Mouse (Mus musculus) heart, adult 8-10 months (tissue): Measurements from ENCODE around the gene Zfp180. TPM values are rescaled to one million over a fixed set of nuclear protein-coding genes. Genes with fewer than 3 reads are reported as not detected.
A peak's percentile ranks its signal among the peaks of the same experiment; 100 is the strongest.
"Not testable (repeated sequence)": the region's sequence is repeated elsewhere in the genome, so short reads cannot be mapped to it uniquely, and the experiment has no call there.

ENCODE experiments used
- DNase-seq: peaks from one replicate; pipeline ENCODE4 v3.0.0; 2022; ENCODE audit warnings: low spot score
- total RNA-seq, 4 experiments: library from RNA; stranded (reverse); gene quantifications; 2 replicates each; pipeline ENCODE4 v1.2.4; 2022

Gene Zfp180
- 10 to 100 TPM; 12.7 to 16.9 (median 16.1) TPM for total RNA-seq

DNA sequence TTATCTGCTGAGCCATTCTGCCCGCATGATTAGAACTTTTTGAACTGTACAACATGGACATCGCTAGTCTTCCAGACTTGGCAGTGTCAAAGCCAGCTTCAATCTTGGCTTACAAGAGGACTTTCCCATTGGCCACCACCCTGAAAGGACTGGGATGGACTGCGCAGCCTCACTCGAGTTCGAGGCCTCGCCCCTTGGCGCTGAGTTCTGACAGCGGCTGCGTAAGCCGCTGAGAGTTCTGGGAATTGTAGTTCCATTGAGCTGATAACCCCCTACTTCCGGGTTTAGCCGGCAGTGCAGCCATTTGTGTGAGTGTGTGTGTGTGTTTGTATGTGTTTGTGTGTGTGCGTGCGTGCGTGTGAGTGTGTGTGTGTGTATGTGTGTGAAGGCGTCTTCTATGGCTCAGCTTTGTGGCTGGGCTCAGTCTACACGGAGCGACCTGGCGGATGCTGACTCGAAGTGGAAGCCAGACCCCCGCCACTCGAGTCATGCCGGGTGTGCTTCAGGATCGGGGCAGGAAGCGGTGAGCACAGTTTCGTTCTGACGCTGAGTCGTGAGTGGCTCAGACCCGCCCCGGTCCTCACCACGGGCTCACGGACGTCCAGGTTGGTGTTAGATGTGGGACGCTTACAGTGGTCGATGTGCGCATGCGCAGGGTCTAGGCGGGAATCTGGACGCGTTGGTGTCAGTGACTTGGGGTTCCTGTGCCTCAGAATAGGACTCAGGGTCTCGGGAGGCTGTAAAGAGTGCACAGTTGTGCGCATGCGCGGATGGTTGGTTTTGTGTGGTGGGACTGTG, at the start of gene Zfp180:
Gene Zfp180 (plus strand): TSS at position 291 of the 798 bp plus-strand sequence.
- DNase-seq: peak; percentile 98

DNA sequence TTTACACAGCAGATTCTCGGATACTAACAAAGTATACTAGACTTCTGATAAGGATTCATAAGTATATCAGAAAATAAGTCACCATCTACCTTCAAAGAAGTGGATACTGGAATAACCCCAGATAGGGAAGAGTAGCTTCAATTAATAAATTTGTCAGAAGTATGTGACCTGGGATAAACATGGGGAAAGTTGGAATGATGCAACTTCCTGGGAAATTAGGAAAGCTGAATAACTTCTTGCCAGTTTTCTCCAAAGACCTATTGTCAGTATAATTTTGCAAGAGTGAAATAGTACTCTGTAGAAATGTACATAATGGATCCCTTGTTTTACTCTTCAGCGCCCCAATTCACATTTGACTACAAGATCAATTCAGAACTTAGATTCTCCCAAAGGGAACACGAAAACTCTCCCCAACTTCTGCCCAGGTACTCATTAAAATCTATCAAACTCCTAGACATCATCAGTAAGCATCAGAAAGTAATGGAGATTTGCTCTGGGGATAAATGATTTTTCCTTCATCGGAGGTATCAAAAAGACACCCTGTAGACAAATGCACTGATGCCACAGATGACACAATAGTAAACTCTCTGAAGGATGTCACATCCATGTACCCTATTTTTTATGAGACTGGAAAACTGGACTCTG, 28.9 kb upstream of the Zfp180 start, which contains the start of gene Vmn1r183:
Gene Vmn1r183 (plus strand): TSS at position 595 of the 645 bp plus-strand sequence.
- DNase-seq: no peak

DNA sequence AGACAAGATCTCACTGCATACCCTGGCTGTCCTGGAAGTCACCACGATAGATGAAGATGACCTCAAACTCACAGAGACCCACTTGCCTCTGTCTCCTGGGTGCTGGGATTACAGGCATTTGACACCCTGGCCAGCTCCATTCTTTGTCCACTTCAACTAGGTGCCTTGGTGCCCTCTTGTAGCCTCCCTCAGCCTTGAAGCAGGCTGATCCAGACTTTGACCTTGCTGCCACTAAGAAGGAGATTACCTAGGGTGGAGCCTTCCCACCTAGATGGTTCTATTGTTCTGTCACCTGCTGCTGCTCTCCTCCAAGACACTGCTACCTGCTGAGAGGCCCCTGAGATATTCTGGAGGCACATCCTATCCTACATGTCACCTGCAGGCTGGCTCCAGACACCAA, 7.3 kb upstream of the Zfp180 start:
- DNase-seq: not testable (repeated sequence)

DNA sequence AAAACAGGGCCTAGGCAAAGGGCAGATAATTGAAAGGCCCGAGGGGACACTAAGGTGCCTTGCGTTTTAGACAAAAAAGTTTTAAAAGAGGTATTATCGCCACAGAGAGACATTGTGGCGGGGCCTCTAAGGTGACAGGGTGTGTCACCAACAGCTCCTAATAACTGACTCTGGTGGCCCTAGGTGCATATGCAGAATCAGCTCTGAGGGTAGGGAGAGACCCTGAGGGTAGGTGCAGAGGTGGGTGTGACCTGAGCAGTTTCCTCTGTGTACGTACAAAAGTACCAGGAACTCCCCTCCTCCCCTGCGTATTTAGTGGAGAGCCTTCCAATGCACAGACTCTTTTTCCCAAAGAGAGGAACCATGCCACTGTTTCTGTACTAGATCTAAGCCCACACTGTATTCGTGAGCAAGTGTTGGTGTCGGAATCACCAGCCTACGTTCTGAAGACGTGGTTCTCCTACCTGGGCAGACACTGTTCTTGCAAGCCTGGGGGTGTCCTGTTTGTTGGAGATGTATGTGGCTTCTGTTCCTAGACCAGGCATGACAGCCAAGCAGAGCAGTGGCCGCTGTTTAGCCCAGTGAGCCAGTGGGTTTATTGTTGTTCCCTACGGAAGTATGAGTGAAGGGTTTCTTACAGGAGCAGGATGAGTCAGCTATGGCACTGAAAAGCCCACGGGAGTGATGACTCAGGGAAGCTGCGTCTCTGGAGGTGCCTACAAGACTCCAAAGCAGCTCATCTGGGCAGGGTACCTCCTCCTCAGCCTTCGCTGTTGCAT, 922 bp downstream of the Zfp180 start:
- DNase-seq: no peak

DNA sequence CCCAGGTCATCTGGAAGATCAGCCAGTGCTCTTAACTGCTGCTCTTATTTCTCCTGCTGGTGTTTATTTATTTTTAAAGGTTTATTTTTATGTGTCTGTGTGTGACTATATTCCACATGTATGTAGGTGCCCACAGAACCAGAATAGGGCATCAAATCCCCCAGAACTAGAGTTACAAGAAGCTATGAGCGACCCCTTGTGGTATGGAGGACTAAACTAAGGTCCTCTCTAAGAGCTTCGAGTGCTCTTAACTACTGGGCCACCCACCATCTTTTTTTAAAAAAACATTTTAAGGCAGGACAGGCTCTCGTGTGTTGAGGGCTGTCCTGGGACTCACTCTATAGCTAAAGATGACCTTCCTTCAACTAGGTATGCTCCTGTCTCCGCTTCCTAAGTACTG, 5.1 kb downstream of the Zfp180 start:
- no peak for DNase-seq

DNA sequence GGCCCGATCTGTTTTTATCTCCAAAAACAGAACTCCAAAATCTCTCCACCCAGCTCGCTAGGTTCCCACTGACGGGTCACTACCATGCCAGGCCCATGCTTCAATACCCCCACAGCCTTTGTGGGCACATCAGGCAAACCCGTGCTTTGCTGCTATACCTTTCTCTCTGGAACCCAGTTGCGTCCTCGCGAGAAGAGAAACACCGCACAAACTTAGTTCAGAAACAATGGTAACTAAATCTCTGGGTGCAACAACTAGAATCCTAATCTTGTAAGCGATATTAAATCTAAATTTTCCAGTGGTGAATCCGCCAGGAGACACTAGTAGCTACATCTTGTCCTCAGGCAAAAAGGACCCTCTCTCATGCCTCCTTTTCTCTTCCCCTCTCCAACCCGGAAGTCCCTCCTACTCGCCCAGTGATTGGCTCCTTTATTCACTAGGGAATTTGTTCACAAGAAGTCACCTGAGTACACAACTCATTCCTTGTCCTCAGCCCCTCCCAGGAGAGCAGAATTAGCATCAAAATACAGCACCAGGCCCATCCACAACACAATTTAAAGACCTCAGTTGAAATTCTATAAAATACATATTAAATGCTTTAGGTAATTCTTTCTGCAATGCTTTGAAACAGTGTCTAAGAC, 5.9 kb downstream of the Zfp180 start:
- DNase-seq: no peak

DNA sequence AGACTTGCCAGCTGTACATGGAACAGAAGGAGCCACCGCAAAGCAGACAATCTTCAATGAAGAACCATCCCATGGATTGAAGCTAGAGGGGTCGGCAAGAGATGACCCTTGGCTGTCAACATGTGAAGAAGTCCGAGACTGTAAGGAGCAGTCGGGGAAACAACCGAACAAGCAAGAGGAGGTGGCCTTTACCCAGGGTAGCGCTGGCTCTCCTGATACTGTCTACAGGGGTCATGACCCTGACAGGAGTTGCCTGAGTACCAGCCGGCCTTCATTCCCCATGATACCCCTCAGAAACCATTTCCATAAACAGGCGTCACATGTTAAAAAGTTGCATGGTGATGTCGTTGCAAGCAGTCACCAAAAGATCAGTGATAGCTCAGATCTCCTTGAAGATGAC, 22.7 kb downstream of the Zfp180 start:
- no peak for DNase-seq

DNA sequence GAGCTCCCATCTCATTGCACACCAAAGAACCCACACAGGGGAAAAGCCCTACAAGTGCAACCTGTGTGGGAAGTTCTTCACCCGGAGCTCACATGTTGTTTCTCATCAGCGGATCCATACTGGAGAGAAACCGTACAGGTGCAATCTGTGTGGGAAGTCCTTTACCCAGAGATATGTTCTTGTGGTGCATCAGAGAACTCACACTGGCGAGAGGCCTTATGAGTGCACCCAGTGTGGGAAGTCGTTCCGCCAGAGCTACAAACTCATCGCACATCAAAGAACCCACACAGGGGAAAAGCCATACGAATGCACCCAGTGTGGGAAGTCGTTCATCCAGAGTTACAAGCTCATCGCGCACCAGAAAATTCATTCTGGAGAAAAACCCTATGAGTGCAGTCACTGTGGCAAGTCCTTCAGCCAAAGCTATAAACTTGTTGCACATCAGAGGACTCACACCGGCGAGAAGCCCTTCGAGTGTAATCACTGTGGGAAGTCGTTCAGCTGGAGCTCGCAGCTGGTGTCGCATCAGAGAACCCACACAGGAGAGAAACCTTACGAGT, 23.5 kb downstream of the Zfp180 start:
- DNase-seq: no peak

DNA sequence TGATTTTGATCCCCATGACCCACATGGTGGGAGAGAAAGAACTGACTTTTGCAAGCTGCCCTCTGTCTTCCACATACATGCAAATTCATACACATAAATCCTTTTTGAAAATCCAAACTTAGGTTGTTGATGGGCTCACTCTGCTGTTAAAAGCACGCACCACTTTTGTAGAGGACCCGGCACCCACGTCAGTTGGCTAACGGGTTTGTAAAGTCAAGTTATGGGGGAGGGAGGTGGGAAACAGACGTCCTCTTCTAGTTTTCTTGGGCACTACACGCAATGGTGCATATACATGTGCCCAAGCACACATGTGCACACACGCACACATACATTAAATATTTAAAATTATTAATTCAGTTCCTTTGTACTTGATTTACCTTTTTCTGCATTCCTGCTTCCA, 29.1 kb downstream of the Zfp180 start:
- DNase-seq: no peak

DNA sequence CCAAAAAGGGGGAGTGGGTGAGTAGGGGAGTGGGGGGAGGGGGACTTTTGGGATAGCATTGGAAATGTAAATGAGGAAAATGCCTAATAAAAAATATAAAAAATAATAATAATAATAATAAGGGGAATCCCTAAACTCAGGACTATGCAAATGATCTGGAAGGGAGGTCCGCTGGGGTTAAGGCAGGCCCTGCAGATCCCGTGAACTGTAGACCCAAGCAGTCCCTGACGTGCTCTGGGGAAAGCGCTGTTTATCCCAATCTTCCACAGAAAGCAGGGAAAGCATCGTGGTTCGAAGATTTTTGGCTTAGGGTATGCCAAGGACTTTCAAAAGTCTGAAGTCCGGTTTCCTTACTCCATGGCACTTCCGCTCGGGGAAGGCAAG, 30.0 kb downstream of the Zfp180 start:
- no peak for DNase-seq

DNA sequence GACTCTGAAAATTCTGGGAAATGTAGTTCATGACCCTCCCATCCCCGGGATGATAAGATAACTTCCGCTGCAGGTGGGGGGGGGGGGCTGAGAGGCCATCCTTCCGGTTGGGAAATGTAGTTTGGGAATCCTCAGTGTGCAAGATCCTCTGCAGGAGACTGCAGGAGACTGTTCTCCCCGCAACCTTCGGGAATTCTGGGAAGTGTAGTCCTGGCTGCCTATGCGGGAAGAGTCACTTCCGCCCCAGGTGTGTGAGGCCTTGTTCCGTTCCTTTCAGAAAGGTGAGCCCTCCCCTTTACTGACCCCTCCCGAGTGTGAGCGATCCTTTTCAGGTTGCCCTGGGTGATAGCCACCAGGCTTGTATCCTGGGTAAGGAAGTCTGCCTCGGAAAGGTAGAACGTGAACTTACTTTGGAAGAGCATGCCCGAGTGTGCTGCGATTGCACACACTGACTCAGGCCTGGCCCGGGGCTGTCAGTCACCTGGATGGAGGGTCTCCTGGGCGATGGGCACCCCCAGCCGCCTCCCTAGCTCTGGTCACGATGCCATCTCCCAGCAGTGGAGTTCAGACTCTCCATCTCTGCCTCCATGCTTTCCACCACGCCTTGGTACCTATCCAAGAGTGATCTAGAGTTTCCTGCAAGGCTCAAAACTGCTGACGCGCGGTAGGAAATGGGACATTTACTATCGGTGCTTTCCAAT, 30.6 kb downstream of the Zfp180 start, which contains the start of gene Zfp112:
Gene Zfp112 (plus strand): TSS at position 159 of the 701 bp plus-strand sequence.
- peak; percentile 85 for DNase-seq

DNA sequence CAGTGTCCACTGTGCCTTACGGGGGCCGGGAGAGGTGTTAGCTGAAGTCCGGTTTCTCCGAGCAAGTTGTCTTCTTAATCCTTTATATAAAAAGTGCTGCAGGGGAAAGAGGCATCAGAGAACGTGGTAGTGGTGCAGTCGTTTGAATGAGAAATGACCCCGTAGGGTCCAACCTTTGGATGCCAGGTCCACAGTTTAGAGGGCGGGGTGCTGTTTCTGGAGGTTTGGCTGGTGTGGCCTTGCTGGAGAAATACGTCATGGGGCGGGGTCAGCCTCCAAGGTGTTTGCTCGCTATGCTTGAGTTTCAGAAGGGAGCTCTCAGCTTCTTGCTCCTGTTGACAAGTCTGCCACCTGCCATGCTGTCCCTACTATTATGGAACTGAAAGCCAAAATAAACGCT, 31.3 kb downstream of the Zfp180 start:
- DNase-seq: peak; percentile 24

DNA sequence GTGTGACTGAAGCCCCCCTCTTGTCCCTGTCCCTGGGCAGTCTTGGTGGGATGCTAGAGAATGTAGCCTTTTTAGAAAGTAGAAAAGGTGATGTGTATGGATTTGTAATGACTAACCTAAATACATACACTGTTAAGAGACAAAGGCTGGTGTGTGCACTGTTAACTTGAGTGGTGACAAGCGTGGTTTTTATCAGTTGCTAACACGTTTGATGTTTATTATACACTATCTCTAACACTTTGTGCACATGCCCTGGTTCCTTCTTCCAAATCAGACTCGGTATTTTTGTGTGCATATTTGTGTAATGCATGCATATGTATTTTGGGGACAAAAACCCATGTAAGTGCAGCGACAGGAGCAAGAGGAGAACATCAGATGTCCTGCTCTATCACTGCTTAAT, 34.9 kb downstream of the Zfp180 start:
- DNase-seq: no peak

DNA sequence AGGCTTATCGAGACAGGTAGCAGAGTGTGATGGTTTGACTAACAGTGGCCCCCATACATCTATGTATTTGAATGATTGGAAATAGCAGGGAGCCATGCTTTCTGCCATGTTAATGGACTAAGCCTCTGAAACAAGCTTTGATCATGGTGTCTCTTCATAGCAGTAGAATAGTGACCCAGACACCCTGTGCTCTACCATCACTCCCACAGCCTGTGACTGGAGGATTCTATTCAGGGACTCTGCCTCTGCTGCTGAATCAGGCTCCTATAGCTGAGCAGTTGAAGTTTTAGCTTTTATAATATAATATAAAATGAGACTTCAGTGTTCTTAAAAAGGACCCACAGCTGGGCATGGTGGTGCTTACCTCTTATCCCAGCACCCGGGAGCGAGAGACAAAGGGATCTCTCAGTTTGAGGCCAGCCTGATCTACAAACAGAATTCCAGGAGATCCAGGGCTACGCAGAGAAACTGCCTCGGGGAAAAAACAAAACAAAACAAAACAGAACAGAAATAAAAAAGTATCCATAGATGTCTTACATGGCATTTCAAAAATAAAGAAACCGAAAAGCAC, 51.8 kb downstream of the Zfp180 start:
- DNase-seq: no peak

DNA sequence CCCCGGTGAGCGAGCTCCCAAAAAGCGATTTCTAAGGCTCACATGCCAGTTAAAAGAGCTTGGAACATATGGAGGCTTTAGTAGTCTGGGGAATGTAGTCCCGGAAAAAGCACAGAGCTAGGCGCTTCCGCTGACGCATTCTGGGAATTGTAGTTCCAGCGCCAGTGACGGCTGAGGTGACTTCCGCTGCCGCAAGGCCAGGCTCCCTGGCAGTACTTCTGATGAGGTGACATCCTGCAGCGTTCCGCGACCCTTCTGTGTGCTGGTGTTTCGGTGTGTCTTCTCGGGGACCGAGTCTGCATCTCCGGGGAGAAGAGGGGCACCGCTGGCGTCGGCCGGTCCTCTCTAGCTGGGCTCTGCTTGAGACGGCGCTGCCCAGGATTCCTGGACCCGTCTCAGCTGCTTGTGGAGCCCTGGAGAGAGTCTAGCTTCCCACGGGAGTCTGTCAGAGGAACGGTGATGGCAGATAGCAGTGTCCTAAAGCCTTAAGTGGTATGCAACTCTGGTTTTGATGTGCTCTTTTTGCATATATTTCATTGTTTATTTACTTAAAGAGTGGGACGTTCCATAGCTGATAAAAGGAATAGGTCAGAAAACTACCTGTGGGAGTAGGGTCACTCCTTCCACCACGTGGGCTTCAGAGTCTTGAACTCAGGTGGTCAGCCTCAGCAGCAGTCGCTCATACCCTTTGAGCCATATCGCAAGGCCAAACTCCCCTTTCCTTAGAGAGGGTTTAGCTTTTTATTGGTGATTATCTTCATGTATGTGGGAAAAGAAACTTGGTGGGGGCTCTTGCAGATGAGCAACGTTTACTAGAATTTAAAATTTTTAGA, 52.5 kb downstream of the Zfp180 start, which contains the start of gene Zfp235:
Gene Zfp235 (plus strand): TSS at position 174 of the 833 bp plus-strand sequence.
- DNase-seq: peak; percentile 92

DNA sequence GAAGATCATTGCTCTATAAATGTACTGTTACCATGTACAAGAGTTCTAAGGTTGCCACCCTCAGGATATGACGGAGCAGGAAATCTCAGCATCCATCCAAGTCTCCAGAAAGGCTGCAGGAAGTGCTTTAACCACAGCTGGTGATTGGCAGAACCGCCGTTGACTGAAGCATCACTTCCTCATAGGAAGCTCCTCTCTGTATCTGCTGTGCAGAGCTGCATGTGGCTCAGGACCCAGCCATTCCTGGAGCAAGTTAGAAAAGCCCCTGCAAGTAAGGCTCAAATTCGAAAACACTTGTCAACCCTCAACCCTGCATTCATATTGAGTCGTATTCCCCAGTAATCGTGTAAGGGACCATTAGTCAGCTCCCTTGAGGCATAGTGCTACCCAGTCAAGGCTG, 60.8 kb downstream of the Zfp180 start:
- no peak for DNase-seq

DNA sequence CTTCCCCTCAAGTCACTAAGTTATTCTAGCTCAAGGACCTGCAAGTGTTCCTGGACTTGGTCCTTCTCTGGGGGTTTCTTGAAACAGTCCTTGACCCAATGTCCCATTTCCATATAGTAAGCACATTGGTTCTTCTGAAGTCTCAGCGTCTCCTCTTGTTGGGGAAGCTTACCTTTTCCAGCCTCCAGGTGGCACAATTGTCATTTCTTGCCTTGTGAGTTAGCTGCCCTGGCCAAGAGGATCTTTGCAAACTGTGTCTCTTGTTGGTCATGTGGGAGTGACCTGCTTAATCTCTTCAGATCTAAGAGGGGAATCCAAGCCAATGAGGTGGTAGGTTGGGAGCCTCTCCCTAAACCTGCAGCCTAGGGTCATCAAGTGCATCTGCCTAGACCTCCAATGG, 71.5 kb downstream of the Zfp180 start:
- DNase-seq: no peak
